Mouse (Mus musculus) cerebellum, postnatal 25 days (tissue): ENCODE data around the gene Pknox2.
A peak's percentile ranks its signal among the peaks of the same experiment; 100 is the strongest.

ENCODE experiments used
- DNase-seq, 2 experiments: peaks; one replicate each; pipeline ENCODE4 v3.0.0; 2021; ENCODE audit warnings: mixed read lengths in 2 of 2

Gene Pknox2

GRCm38 (mm10) chr9:37139514-37139913 lies 7.7 kb downstream of the Pknox2 start:
- DNase-seq = no peak

GRCm38 (mm10) chr9:37138883-37139282 lies 8.3 kb downstream of the Pknox2 start:
- DNase-seq = no peak

- no peak for DNase-seq
These were observed 10.9 kb downstream of the Pknox2 start for GRCm38 (mm10) chr9:37136340-37136739.

GRCm38 (mm10) chr9:37133495-37133894 lies 13.7 kb downstream of the Pknox2 start:
- no peak for DNase-seq

- DNase-seq = no peak
These were observed 18.2 kb downstream of the Pknox2 start for GRCm38 (mm10) chr9:37129046-37129445.

DNA sequence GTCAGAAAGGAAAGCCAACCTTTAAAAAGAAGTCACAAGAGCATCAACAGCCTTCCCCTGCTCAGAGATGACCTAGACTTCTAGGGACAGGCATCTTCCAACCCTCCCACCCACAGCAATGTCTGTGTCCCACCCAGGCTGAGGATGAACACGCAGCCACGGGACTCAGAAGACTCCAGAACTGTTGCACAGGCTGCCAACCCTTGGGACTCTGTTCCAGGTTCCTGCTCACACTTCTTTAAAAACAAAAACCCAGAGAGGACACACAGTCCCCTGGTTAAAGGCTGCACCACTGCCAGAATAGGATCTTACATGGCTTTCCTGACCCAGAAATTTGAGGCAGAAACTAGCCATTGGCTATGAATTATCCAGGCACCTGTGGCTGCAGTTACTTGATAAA lies 21.0 kb downstream of the Pknox2 start:
- no peak for DNase-seq

DNA sequence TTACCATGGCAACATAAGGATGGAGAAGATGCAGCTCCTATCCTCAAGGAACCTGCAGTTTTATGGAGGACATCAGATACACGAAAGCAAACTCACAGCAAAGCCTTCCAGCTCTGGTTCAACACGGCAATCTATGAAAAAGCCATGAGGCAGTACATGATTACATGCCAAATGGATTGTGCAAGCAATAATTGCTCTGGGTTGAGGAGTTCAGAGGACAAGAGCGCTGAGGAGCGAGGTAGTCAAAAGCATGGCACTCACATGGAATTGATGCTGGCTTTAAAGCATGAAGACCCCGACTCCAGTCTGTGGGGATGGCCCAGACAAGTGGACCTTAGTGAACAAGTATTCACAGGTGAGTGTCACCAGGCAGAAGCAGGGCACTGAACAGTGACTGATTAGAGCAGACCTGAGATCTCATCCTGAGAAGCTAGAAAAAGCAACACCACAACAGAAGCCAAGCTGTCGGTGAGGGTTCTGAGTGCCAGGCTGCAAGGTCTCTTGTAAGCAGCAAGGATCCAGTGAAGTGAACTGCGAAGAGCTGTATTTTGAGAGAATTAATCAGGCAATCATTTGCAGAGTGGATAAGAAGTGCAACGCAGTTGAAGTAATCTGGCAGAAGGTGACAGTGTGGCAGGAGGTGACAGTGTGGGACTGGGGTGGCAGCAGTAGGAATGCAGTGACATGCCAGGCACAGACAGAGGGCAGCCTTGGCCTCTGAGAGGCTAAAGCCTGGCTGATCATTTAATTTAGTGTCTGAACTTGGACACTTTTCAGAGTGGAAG lies 22.3 kb downstream of the Pknox2 start:
- DNase-seq = peak; percentile 68 to 75

- DNase-seq = no peak
These were observed 23.8 kb downstream of the Pknox2 start for GRCm38 (mm10) chr9:37123384-37123783.

GRCm38 (mm10) chr9:37122971-37123370 lies 24.2 kb downstream of the Pknox2 start:
- DNase-seq = peak; percentile 56 to 59

DNA sequence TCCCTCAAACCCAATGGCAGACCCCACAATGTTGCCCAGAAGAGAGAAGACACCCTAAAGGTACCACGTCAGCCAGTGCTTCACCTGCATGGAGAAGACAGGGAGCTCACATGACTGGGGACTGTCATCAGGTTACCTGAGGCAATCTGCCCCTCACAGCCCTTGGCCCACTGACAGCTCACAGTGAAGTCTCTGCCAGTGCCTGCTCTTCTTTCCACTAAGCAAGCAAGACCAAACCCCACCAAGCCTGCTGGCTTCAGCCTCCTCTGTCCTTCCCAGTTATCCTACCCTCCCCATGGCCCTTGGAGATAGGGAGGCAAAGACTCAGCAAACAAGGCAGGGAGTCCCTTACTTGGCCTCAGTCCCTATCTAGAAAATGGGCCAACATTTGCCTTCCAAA lies 24.8 kb downstream of the Pknox2 start:
- peak; percentile 62 to 75 for DNase-seq

DNA sequence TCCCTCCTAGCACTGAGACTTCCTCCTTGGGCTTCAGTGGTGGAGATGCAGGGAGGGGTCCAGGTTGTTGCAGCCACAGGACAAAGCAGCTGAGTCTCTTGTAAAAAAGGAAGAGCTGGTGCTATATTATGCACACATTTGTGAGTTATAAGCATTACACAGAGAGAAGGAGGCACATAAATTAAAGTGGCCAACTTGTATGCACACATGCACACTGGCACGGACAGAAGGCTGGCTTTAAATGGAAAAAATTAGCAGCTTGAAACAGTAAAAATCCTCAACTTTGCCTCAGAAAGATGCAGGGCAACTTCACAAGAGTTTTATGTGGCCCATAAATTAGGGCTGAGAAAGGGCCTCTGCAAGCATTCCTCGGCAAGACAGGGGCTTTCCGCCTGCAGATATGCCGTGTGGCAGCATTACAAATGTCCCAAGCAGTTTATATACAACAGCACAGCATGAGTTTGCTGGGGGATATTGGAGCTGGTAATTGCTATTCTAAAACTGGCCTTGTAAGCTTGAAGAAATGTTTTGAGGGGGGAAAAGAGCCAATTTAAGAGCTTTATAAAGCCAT lies 25.4 kb downstream of the Pknox2 start:
- no peak for DNase-seq

GRCm38 (mm10) chr9:37120801-37121200 lies 26.4 kb downstream of the Pknox2 start:
- DNase-seq = peak in 1 of 2 experiments; percentile 33

GRCm38 (mm10) chr9:37117529-37117928 lies 29.7 kb downstream of the Pknox2 start:
- DNase-seq = no peak

GRCm38 (mm10) chr9:37116632-37117413 lies 30.4 kb downstream of the Pknox2 start:
- DNase-seq = no peak

DNA sequence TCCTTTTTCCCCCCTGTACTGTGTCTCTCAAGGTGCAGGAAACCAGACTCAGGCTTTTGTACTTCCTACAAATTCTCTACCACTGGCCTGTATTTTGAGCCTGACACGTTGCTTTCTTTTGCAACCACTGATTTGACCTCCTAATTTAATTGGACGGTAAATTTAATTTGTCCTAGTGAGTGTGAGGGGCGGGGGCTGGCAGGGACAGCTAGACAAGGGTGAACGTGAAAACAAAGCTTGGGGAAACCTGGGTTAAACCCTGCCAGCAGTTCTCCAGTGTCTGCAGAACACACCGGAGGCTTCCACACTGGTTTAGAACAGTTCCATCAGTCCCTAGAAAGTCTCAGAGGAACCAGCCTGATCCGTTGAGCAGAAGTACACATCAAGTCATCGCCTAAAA lies 31.4 kb downstream of the Pknox2 start:
- DNase-seq = no peak

DNA sequence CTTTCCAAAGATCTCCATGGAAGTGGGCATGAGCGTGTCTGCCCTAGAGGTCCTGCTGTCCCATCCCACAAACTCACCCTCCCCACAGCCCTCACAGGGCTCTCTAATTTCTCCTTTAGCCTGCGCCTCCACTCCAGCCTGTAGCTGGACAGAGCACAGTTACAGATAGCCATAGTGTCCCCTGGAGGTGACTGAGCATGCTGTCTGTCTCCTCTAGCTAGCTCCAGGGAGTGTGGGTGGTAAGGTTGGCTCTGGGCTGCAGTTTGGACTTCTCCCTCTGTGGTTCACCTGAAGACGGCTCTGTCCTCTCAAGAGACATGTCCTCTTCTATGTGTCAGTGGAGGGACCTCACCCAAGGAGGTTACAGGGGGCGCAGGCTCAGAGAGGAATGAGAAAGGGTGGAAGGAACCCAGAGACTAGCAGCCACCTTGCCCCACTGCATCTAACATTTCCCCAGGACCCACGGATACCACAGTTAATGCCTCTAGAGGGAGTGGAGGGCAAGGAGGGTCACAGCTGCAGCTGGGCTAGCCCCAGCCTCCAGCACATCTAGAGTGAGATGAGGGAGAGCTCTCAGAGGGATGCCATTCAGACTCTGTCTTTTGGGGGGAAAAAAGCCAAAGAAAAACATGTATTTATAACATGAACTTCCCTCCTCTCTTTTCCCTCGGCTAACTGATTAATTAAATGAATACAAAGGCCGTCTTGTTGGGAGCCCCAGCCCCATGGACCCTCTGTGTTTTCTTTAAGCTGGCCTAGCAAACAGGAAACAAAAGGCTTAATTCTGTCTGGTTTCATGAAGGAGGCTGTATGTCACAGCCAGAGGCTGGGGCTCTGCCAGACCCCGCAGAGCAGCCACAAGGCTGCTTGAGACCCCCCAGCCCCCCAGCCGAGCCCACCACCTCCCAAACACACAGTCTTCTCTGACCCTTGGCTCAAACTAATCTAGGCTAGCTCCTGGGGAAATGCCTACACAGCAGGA lies 32.6 kb downstream of the Pknox2 start:
- DNase-seq = no peak

- no peak for DNase-seq
These were observed 39.7 kb downstream of the Pknox2 start for GRCm38 (mm10) chr9:37107546-37107945.

DNA sequence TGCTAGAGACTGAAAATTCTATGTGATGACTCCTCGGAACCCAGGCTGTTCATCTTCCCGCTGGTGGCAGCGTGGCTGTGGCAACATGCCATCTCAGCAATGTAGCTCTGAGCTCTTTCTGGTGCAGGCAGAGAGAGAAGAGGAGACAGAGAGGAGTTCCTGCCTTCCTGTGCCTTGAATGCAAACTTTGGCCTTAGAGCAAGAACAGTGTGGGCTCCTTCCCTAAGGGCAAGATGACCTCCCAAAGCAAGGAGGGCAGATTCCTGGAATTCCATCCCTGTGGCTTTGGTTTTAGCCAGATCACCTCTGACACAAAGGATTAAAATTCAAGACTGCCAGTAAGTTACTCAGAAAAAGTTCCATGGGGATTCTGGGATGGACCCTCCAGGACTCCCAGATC lies 40.4 kb downstream of the Pknox2 start:
- peak; percentile 61 to 81 for DNase-seq

DNA sequence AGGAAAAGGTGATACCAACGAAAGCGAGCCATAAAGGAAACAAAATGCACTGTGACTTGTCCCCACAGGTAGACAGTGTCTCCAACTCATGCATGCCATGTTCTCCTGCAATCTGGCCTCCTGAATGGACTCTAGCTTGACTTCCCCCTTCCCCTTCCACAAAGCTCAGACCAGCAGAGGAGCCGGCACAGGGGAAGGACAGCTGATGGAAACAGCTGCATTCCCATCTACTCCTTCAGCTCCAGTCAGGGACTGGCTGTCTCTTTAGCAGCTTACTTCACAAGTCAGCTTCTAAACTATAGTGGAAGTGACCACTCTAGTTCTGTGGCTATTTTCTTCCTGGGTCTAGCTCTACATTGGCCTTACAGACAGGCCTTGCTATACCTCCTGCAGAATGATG lies 43.0 kb downstream of the Pknox2 start:
- DNase-seq = no peak

- no peak for DNase-seq
These were observed 43.4 kb downstream of the Pknox2 start for GRCm38 (mm10) chr9:37103778-37104177.

DNA sequence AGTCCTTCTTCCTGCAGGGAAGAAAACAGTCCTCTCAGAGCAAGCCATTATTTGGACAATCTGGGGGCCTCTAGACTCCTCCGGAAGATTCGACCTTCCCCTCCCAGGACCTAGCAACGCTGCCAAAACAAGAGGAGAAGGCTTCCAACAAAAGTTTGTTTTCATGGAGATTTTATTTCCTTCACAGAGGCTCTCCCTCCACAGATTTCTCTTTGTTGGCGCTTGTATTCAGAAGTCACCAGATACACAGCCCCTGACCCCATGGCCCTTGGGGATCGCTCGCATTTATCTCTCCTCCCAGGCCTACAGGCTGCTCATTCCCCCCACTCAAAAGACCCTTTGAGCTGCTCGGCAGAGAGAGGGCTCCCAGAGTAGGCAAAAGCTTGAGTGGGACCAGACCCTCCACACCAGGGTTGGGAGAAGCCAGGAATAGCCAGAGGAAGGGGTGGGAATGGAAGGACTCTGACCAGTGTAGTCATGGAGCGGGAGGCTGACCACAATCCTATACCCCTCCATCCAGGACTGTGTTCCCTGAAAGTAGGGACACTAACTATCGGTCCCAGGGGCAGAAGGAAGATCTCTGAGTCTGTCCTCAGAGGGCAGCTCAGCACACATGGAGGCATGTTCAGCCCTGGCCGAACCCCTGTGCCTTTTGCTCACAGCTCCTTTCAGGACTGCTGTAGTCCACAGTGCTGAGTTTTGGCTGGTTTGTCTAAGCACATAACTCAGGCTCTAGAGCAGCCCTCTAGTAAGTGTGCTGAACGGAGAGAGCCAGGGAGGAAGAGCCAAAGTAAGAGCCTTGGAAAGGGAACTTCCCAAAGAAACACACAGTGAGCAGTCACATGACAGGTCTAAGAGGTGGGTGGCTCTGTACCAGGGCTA lies 45.9 kb downstream of the Pknox2 start:
- DNase-seq = no peak

- DNase-seq = no peak
These were observed 47.6 kb downstream of the Pknox2 start for GRCm38 (mm10) chr9:37099595-37099994.
